Mouse (Mus musculus) erythroblast, embryonic 14.5 days (primary cell): ENCODE data around the gene Gm10031.

Experiments
- GATA1 ChIP-seq: IDR thresholded peaks from 2 replicates; pipeline ENCODE4 v1.6.1; 2012; ENCODE audit warnings: low read length, inconsistent platforms, mixed read lengths
- TAL1 ChIP-seq: IDR thresholded peaks from 3 replicates; pipeline ENCODE4 v1.6.1; 2012; ENCODE audit warnings: low read length, inconsistent platforms, mixed read lengths

DNA sequence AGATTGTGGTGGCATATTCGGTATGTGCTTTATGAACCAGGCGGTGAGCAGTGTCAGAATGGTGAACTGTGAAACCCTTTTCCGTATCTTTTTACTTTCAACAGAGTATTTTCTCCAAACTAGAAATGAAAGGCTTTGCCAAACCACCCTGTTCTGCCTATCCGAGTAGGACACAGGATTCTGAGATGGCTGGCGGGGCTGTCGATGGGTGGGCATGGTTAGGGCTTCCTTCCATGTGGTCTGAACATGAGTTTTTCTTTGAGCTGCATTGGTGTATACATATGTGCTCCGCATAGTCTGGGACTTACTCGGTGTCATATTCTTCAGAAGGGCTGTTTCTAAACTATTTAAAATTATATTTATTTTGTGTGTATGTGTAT, 35.8 kb downstream of the Gm10031 start:
- TF ChIP-seq GATA1 (no peak), TAL1 (no peak)
